Mouse (Mus musculus) bone marrow macrophage, adult 2 months (primary cell): ENCODE measurements around the gene Cyb5r4. TPM values are rescaled to one million over a fixed set of nuclear protein-coding genes. Genes with fewer than 3 reads are reported as not detected.
A peak's percentile ranks its signal among the peaks of the same experiment; 100 is the strongest.

Experiments used
- H3K27ac ChIP-seq: 2 replicates; pipeline ENCODE4 v1.5.1; 2012; ENCODE audit warnings: low read depth, low read length; ENCODE audit not compliant: insufficient read depth
- H3K4me1 ChIP-seq: 2 replicates; pipeline ENCODE4 v1.6.1; 2012; ENCODE audit warnings: low read length; ENCODE audit not compliant: control insufficient read depth, insufficient read depth
- H3K4me3 ChIP-seq: 2 replicates; pipeline ENCODE4 v1.5.1; 2012; ENCODE audit warnings: mild to moderate bottlenecking, low read length, moderate library complexity; ENCODE audit not compliant: insufficient read depth
- CTCF ChIP-seq: IDR thresholded peaks from 2 replicates; pipeline ENCODE4 v1.5.1; 2012; ENCODE audit warnings: low read depth, mild to moderate bottlenecking, low read length, moderate library complexity
- POLR2A ChIP-seq: IDR thresholded peaks from 2 replicates; pipeline ENCODE4 v1.6.1; 2012; ENCODE audit warnings: mild to moderate bottlenecking, low read depth, low read length, borderline replicate concordance
- polyA plus RNA-seq: library from polyadenylated mRNA; stranded (reverse); fragments of >200 nt; gene quantifications from 2 replicates; pipeline ENCODE4 v1.2.4, GENCODE M21; 2012; ENCODE audit not compliant: missing spikeins, insufficient read depth, insufficient read length

Cyb5r4 gene
- polyA plus RNA-seq, 1 experiment: 109 TPM

DNA sequence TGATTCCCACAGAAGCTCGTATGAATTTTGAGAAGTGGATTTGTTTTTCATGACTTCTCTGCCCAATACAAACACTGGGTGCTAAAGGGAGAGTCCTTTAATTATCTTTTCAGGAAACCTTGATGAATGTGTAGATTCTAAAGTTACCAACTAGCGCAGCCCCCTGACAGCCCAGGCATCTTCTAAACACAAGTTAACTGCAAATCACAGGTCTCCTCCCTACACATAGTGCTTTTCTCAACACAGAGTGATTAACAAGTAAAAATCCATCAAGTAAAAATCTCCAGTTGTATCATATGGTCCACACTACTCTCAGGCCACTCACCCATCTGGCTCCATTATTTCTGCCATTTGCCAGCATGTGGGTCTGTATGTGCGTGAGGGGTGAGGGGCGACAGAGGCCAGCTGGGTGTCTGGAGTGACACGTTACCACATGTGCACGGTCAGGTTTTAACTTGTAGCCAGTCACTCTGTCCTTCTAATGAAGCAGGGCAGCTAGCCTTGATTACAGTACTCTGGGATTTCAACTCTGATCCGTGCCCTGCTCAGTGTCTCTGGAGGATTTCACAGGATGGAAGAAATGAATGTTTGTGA, 35.0 kb upstream of the Cyb5r4 start:
- Histone ChIP-seq H3K27ac (no peak overlapping the region), H3K4me1 (peaks cover under 1% of the 10 kb centered on the region; the same call in 1 of the 2 replicates), H3K4me3 (no peak overlapping the region)
- no peak for TF ChIP-seq CTCF
- no peak for TF ChIP-seq POLR2A

DNA sequence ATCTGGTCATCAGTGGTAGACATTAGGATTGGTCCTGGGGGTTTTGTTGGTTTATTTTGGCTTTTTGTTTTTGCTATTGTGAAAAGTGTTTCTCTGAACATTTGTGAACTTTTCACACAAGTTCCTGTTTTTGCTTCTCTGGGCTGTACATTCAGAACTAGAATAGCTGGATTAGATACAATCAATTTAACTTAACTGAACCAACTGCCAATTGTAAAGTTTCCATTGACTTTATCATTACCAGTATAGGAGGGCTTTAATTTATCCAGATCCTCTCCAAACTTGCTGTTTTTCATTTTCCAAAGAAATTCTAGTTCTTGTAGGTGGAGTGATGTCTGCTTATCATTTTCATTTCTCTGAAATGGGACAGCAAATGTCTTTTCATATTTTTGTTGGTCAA, 32.0 kb upstream of the Cyb5r4 start:
- no peak overlapping the region for H3K4me3 ChIP-seq
- H3K4me1 ChIP-seq: no peaks in the 10 kb centered on the region
- TF ChIP-seq CTCF: no peak
- no peak for TF ChIP-seq POLR2A
- no peak overlapping the region for H3K27ac ChIP-seq

DNA sequence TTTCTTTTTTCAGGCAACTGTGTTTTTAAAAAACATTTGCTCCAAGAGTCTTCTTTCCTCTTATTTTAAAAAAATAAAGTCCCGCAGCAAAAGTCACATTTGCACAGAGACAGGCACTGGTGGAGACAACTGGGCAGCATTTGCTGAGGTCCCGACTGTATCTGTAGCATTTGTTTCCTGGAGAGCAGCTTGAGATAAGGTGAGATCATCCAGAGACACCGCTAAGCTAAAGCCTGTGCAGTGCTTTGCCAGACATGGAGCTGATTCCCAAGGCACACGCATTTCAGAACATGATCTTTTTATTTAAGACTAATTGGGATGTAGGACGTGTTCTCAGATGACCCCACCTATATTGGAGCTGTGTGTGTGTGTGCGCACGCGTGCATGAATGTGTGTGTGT, 30.1 kb upstream of the Cyb5r4 start:
- Histone ChIP-seq H3K27ac (no peak overlapping the region), H3K4me3 (no peak overlapping the region), H3K4me1 (no peaks in the 10 kb centered on the region)
- TF ChIP-seq POLR2A (no peak), CTCF (no peak)

DNA sequence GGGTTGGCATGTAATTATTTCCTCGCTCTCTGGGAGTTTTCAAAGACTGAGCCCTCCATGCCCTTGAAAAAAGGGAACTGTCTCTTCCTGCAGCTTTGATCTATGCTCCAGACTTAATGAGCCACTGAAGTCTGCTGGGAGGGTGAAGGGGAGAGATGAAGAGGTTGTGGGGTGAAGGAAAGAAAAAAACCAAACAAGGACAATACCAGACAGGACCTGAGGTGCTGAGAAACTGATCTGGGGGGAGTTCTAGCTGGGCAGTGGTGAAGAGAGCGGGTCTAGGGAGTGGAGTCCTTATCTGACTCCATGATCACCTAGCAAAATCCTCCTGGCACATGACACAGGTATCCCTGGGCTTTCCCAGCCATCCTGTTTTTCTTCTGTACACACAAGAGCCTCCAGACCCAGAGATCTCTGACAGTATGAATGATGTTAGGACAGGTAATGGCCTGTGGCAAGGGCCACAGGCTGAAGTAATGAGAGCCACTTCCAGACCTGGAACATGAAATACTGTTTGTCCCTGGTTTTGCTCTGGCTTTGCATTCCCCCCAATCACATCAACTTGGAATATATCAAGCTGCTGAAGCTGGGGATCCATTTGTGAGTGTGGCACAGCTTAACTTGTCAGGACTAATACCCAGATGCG, 24.6 kb upstream of the Cyb5r4 start:
- Histone ChIP-seq H3K4me1 (peaks cover 26% of the 10 kb centered on the region), H3K27ac (no peak overlapping the region), H3K4me3 (no peak overlapping the region)
- no peak for TF ChIP-seq CTCF
- TF ChIP-seq POLR2A: no peak

DNA sequence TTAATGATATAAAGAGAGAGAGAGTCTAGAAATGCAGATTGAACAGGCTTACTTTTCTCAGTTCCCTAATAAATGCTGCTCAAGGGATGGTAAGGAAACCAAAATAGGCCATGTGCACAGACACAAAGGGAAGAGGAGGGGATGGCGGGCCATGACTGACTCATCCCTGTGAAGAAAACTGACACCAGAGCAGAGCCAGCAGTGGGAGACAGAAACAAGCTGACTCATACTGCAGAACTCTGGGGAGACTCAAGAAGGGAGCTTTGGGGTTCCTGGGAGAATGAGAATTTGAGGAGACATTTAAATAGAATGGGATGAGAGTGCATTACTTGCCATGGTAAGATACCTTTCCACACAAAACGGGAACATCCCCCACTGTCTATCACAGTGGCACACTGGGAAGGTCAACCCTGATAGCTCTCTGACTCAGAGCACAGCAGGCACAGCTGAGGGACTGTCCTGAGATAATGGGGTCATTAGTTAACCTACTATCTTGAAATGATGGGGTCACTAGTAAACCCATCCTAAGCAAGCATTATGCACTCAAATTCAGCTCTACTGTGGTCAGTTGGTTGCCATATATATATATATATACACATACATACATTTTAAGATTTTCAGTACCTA, 21.7 kb upstream of the Cyb5r4 start:
- TF ChIP-seq CTCF (no peak), POLR2A (no peak)
- H3K27ac ChIP-seq: peak overlapping the region; percentile 74

DNA sequence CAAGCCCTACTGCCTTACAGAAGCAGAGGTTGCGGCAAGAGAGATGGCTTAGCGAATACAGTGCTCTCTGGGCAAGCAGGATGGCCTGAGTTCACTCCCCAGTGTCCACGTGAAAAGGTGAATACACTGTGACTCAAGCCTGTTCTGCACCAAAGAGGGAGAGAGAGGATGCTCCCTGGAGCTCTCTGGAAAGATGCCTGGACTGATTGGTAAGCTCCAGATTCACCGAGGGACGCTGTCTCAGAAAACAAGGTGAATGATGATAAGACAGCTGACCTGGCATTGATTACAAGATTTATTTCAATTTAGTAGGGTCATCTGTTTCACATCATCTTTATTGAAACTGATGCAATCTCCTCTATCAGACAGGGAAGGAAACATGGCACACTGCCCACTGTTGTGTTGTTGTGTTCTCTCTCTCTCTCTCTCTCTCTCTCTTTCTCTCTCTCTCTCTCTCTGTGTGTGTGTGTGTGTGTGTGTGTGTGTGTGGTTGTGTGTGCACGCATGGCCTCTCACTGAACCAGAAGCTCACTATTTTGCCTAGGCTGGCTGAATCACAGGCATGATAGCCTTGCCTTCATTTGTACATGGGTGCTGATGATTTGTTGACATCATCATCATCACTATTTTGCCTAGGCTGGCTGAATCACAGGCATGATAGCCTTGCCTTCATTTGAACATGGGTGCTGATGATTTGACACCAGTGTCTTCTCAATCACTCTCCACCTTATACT, 16.9 kb upstream of the Cyb5r4 start:
- TF ChIP-seq POLR2A (no peak), CTCF (no peak)
- Histone ChIP-seq H3K4me3 (no peak overlapping the region), H3K27ac (no peak overlapping the region), H3K4me1 (peaks cover 28% of the 10 kb centered on the region)

More for the DNA sequence above, 21.7 kb upstream of the Cyb5r4 start:
- H3K4me3 ChIP-seq: peak overlapping the region; percentile 9; the same call in 1 of the 2 replicates
- peaks cover 31% of the 10 kb centered on the region for H3K4me1 ChIP-seq

DNA sequence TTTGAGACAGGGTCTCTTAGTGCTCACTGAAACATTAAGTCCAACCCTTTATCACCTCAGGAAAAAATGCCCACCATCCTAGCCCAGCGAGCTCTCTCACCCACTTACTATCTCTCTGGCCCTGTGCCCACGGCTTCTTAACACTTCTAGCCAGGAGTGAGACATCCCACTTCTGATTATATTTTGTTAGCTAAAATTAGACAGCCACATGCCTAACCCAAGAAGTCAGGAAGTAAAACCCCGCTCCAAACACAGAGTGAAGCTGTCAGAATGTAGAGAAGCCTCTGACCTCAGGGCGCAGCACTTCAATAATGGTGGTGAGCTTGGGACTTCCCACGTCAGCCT, 16.4 kb upstream of the Cyb5r4 start:
- TF ChIP-seq CTCF: no peak
- no peak for TF ChIP-seq POLR2A
- Histone ChIP-seq H3K27ac (no peak overlapping the region), H3K4me3 (no peak overlapping the region), H3K4me1 (peaks cover 25% of the 10 kb centered on the region)

DNA sequence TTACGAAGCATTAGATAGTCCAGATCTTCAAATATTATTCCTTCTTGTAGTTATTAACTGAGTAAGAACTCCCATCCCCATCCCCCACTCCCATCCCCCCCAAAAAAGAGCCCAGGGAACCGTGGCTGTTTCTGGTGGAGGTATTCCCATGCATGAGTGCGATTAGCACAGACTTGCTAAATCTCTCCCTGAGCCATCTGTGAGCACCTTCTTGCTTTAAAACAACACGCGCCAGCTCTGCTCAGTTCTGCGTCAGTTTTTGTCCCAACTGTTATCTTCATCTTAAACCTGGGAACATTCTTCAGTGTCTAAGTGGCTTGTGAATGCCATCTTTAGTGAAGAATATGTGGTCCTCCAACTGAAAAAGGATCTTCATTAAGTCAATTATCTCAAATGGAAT, 13.3 kb upstream of the Cyb5r4 start:
- Histone ChIP-seq H3K27ac (no peak overlapping the region), H3K4me1 (peaks cover 15% of the 10 kb centered on the region), H3K4me3 (no peak overlapping the region)
- TF ChIP-seq CTCF: no peak
- no peak for TF ChIP-seq POLR2A

DNA sequence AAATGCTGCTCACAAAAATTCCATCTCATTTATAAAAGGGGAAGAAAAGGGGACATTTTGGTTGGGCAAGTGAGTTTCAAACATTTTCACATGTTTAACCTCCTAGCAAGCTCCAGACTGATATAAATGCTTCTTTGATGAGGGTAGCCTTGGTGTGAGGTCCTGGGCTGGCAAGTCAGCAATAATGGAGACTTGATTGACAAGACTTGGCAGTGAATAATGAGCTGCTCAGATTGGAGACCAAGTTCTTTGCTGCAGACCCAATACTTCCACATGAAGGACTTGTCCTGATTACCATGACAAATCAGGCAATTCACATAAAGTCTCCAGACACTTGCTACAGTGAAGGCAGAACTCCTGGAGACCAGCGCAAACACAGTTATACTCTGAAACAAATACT, 12.9 kb upstream of the Cyb5r4 start:
- peaks cover 15% of the 10 kb centered on the region for H3K4me1 ChIP-seq
- TF ChIP-seq CTCF (no peak), POLR2A (no peak)
- no peak overlapping the region for H3K27ac ChIP-seq
- no peak overlapping the region for H3K4me3 ChIP-seq

DNA sequence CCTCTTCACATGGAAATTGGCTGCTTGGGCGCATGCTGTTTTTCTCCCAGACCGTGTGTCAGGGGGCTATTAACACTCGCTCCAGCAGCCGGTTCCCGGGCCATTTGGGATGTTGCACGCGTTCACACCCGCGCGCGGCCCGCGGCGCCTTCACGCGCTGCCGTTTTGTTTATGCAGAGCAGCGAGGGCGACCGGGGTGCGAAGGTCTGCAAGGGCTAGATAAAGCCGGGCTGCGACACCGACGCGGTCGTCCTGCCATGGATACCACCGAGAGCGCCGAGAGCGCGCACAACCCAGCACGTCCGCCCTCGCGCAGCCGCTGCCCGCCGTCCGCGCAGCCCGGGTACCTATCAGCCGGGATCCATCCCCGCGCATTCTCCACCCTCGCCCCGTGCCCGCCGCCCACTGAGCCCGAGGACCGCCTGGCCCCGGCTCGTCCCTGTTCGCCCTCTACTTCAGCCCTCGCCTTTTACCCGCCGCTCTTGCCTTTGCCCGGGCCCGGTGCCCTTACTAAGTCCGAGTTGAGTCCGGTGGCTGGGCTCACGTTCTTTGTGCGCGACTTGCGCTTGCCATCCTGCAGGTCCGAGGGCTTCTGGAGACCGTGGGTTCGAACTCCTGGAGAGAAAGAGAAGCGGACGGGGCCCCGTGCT, 6.4 kb upstream of the Cyb5r4 start, which contains the start of gene Ripply2:
Gene Ripply2 (plus strand): TSS at position 250 of the 650 bp plus-strand sequence.
- Histone ChIP-seq H3K4me1 (peaks cover 2% of the 10 kb centered on the region; the same call in 1 of the 2 replicates), H3K4me3 (peak within 1 kb of the TSS; percentile 59), H3K27ac (no peak within 1 kb of the TSS)
- TF ChIP-seq CTCF: no peak
- no peak for TF ChIP-seq POLR2A
